Mouse (Mus musculus) cerebellum, postnatal 4 days (tissue): ENCODE data around the gene Traf3ip3.

Source experiments
- DNase-seq, 2 experiments: peaks; one replicate each; pipeline ENCODE4 v3.0.0; 2022; ENCODE audit warnings: low spot score in 2 of 2, mixed read lengths in 1 of 2

The Traf3ip3 gene

GRCm38 (mm10) chr1:193207503-193207902 lies 6.0 kb upstream of the Traf3ip3 start, which contains the start of gene Lamb3:
Gene Lamb3 (plus strand): TSS chr1:193207699.
- no peak for DNase-seq

- DNase-seq: no peak
Observed at GRCm38 (mm10) chr1:193205431-193205830, 3.9 kb upstream of the Traf3ip3 start.

GRCm38 (mm10) chr1:193203821-193204220 lies 2.3 kb upstream of the Traf3ip3 start:
- no peak for DNase-seq

GRCm38 (mm10) chr1:193200640-193201382 lies 692 bp downstream of the Traf3ip3 start:
- no peak for DNase-seq

- DNase-seq: no peak
Observed at GRCm38 (mm10) chr1:193198312-193198711, 3.2 kb downstream of the Traf3ip3 start.

- peak in 1 of 2 experiments; percentile 22 for DNase-seq
Observed at GRCm38 (mm10) chr1:193197494-193198205, 3.9 kb downstream of the Traf3ip3 start.

GRCm38 (mm10) chr1:193195169-193195810 lies 6.2 kb downstream of the Traf3ip3 start:
- DNase-seq: no peak

- peak in 1 of 2 experiments; percentile 38 for DNase-seq
Observed at GRCm38 (mm10) chr1:193194416-193195140, 6.9 kb downstream of the Traf3ip3 start.

- no peak for DNase-seq
Observed at GRCm38 (mm10) chr1:193191675-193192283, 9.7 kb downstream of the Traf3ip3 start.

- DNase-seq: no peak
Observed at GRCm38 (mm10) chr1:193189771-193190170, 11.7 kb downstream of the Traf3ip3 start.

GRCm38 (mm10) chr1:193189151-193189621 lies 12.3 kb downstream of the Traf3ip3 start:
- no peak for DNase-seq

- no peak for DNase-seq
Observed at GRCm38 (mm10) chr1:193188257-193188656, 13.2 kb downstream of the Traf3ip3 start.

GRCm38 (mm10) chr1:193181104-193181503 lies 20.4 kb downstream of the Traf3ip3 start:
- no peak for DNase-seq

- no peak for DNase-seq
Observed at GRCm38 (mm10) chr1:193174143-193174733, 27.3 kb downstream of the Traf3ip3 start.

- no peak for DNase-seq
Observed at GRCm38 (mm10) chr1:193173810-193174129, 27.7 kb downstream of the Traf3ip3 start.

- DNase-seq: peak; percentile 73 to 89
Observed at GRCm38 (mm10) chr1:193172991-193173809, 28.3 kb downstream of the Traf3ip3 start.

GRCm38 (mm10) chr1:193169856-193170255 lies 31.6 kb downstream of the Traf3ip3 start:
- DNase-seq: no peak

GRCm38 (mm10) chr1:193169228-193169627 lies 32.3 kb downstream of the Traf3ip3 start:
- DNase-seq: no peak

- no peak for DNase-seq
Observed at GRCm38 (mm10) chr1:193167746-193168145, 33.8 kb downstream of the Traf3ip3 start, which contains the start of gene A130010J15Rik. Gene A130010J15Rik (plus strand): TSS chr1:193168046.
